Mouse (Mus musculus): Measurements from ENCODE around the gene Plcl1.

GRCm38 (mm10) chr1:55571399-55571798 is 165.7 kb downstream of the Plcl1 start:
- TF ChIP-seq POLR2A (IDR thresholded peaks at IDR 0.05; ENCODE audit: insufficient read length, low read depth) (no peak), E2F4 (IDR thresholded peaks at IDR 0.05; ENCODE audit: insufficient read depth) (no peak), TCF12 (IDR thresholded peaks at IDR 0.05; ENCODE audit: insufficient read depth, poor library complexity, severe bottlenecking) (no peak)
